Mouse (Mus musculus): ENCODE results near the gene Nckap1.

The Nckap1 gene

GRCm38 (mm10) chr2:80581043-80581711 is at the start of gene Nckap1:
Nckap1 (minus strand) TSS chr2:80581380.
- peak; percentile 93 for ATAC-seq (ENCODE audit: insufficient number of reproducible peaks, low FRiP score, low TSS enrichment)

- ATAC-seq (ENCODE audit: insufficient number of reproducible peaks, low FRiP score, low TSS enrichment) = no peak
Observed at GRCm38 (mm10) chr2:80624523-80624922, 43.3 kb upstream of the Nckap1 start.

GRCm38 (mm10) chr2:80621921-80622320 is 40.7 kb upstream of the Nckap1 start:
- ATAC-seq (ENCODE audit: insufficient number of reproducible peaks, low FRiP score, low TSS enrichment) = no peak

DNA sequence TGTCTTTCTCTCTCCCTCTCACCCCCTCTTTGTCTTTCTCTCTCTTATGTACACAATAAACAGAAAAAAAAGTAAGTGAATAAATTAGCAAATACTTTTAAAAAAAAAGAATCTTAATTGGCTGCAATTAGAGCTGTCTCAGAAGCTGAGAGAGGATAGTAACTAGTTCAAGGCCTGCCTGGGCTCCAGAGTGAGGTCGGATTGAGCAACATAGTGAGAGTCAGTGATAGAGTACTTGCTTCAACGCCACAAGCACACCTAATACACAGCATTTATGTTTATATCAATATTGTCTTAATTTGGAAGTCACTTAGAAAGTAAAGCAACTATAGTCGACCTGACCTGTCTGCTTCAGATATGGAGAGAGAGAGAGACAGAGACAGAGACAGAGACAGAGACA is 37.8 kb upstream of the Nckap1 start:
- ATAC-seq (ENCODE audit: insufficient number of reproducible peaks, low FRiP score, low TSS enrichment) = no peak

GRCm38 (mm10) chr2:80616854-80617737 is 35.9 kb upstream of the Nckap1 start, which contains the start of the genes Dusp19 and Nup35:
Dusp19 (plus strand) TSS chr2:80617045.
Nup35 (plus strand) TSS chr2:80617236.
- ATAC-seq (ENCODE audit: insufficient number of reproducible peaks, low FRiP score, low TSS enrichment) = peak; percentile 100

- ATAC-seq (ENCODE audit: insufficient number of reproducible peaks, low FRiP score, low TSS enrichment) = no peak
Observed at GRCm38 (mm10) chr2:80612796-80613195, 31.6 kb upstream of the Nckap1 start.

DNA sequence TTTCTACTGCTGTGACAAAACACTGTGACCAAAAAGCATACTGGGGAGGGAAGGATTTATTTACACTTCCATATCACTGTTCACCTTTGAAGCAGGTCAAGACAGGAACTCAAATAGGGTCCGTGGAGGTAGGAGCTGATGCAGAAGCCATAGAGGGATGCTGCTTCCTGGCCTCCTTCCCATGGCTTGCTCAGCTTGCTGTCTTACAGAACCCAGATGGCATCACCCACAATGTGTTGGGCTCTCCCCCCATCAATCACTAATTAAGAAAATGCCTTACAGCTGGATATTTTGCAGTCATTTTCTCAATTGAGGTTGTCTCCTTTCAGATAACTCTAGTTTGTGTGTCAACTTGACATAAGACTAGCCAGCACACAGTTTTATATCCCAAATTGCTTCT is 31.1 kb upstream of the Nckap1 start:
- ATAC-seq (ENCODE audit: insufficient number of reproducible peaks, low FRiP score, low TSS enrichment) = no peak

DNA sequence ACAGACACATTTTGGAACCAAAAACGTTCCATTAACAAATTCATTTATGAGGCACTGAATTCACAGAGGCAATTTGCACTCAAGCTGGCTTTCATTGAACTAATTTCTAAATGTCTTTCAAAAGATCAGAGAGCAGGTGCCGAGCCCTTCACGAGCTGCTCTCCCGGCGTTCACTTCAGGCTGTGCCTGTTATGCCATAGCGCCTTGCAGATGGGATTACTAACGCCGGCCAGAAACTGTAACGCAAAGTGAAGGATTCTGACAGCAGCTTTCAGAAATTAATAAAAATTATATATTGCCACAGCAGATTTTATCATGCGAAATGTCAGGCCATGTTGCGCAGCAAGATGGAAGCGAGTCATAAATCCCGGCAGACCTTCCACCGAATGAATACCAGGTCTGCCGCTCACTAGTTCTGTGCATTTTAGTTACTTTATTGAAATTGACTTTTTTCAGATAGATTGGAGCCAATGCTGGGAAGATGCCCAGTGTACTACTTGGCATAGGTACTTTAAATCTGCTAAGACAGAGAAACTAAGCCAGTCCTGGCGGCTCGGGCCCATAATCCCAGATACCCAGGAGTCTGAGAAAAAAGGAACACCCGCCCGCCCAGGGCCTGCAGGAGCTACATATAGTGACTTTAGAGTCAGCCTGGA is 22.7 kb upstream of the Nckap1 start:
- ATAC-seq (ENCODE audit: insufficient number of reproducible peaks, low FRiP score, low TSS enrichment) = no peak

GRCm38 (mm10) chr2:80602756-80603155 is 21.6 kb upstream of the Nckap1 start:
- ATAC-seq (ENCODE audit: insufficient number of reproducible peaks, low FRiP score, low TSS enrichment) = no peak

DNA sequence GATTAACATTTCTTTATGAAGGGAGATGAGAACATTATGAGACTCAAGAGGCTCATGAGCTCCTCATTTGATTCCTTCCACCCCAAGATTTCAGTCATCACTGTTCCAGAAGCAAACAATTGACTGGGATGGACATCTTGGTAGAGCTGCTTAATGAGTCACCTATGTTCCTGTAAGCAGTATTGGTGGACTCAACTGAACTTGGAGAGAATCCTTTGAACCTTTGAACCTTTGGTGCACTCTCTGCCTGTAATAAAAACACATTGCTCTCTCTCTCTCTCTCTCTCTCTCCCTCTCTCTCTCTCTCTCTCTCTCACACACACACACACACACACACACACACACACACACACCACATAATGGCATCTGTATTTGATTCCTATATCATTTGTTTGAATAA is 19.4 kb upstream of the Nckap1 start:
- ATAC-seq (ENCODE audit: insufficient number of reproducible peaks, low FRiP score, low TSS enrichment) = no peak

DNA sequence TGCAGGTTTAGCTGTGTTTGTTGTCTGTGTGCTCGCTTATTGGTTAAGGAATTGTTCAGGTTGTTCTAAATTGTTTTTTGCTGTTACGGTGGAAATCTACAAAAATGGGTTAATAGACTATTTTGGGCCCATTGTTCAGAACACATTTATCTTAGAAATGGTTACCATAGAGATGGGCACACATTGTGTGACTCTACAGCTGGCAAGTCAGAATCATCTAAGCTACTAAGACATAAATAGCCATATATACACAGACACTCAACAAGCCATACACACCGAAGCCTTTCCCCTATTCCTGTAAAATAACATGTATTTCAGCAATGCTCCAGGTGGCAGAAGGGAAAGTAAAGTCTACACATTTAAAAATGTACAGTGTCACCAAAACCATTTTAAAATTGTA is 18.7 kb upstream of the Nckap1 start:
- ATAC-seq (ENCODE audit: insufficient number of reproducible peaks, low FRiP score, low TSS enrichment) = no peak

DNA sequence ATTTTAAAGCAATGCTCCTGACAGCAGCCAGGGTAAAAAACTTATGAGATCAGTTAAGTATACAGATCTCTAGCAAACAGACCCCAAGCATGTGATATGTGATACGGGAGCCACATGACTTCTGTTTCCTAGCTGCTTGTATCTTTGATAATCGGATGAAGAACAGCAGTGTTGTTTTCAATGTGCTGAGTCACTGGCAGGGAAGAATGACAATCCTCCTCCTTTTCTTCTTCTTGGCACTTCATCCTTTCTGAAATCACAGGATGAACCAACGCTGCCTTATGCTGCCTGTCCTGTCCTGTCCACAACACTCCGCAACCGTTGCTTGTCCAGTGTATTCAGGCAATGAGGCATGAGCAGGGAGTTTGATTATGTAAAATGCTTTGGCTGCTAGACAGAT is 15.8 kb upstream of the Nckap1 start:
- no peak for ATAC-seq (ENCODE audit: insufficient number of reproducible peaks, low FRiP score, low TSS enrichment)

DNA sequence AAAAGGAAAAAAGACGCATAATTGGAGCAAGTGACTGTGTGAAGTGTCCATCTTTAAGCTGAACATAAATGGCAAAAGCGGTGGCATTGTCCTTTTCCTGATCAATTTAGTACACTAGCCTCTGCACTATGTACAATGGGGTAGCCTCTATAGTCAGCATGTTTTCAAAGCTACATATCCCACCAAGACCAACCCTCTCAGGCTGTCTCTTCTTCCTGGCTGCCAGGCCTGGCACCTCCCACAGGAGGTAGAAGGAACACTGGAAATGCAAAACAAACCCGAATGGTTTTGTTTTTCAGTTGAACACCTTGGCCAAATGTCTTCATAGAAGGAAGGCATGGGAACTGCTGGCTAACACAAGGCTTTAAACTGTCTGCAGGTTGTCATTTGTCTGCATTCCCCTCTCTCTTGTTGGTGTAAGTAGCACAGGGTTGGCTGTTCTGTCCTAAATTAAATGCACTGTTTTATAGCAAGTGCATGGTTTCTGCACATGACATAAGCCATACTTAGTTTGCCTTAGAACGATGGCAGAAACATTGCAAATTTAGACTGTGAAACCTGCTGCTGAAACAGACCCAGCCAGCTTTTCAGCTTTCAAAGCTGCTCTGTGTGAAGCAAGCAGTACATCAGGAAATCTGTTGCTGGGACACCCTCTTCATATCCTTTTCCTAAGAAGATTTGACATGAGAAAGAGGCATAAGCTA is 13.2 kb upstream of the Nckap1 start:
- no peak for ATAC-seq (ENCODE audit: insufficient number of reproducible peaks, low FRiP score, low TSS enrichment)

DNA sequence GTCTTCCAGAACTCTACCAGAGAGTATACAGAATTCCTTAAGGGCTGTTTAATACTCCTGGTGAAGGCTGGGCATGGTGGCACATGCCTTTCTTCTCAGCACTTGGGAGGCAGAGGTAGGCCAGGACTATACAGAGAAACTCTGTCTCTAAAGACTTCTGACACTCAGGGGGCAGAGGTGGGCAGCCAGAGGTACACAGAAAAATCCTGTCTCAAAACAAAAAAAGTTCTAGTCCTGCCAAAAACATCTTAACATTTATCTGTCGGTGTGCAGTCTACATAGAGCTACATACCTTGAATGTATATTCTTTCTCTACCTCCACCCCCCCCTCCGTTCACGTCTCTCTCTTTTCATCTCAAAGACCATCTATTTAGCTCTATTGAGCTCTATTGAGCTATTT is 1.2 kb upstream of the Nckap1 start:
- ATAC-seq (ENCODE audit: insufficient number of reproducible peaks, low FRiP score, low TSS enrichment) = no peak

GRCm38 (mm10) chr2:80580311-80580961 is 744 bp downstream of the Nckap1 start:
- ATAC-seq (ENCODE audit: insufficient number of reproducible peaks, low FRiP score, low TSS enrichment) = peak; percentile 13; the same call in 1 of the 2 replicates

GRCm38 (mm10) chr2:80579253-80579891 is 1.8 kb downstream of the Nckap1 start:
- ATAC-seq (ENCODE audit: insufficient number of reproducible peaks, low FRiP score, low TSS enrichment) = no peak

DNA sequence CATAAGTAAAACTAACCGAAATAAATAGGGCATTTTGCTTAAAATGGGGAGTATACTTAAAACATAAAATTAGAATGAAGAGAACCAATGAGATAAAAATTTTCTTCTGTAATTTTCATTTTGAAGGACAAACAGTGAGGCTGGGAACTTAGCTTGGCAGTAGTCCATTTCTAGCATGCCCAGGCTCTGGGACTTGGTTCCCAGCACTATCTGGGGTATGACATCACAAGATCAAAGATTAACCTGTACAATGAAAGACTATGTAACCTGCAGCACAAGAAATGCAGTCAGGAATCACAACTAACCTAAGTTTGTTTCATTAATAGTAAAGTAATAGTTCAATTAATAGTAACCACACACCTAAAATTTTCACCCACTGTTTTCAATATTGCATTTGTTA is 3.9 kb downstream of the Nckap1 start:
- ATAC-seq (ENCODE audit: insufficient number of reproducible peaks, low FRiP score, low TSS enrichment) = no peak

GRCm38 (mm10) chr2:80570656-80571055 is 10.5 kb downstream of the Nckap1 start:
- ATAC-seq (ENCODE audit: insufficient number of reproducible peaks, low FRiP score, low TSS enrichment) = 0 out of 2 replicates have a peak, but pooled peaks have one; percentile 36

GRCm38 (mm10) chr2:80567411-80567810 is 13.8 kb downstream of the Nckap1 start:
- peak; percentile 52; the same call in 1 of the 2 replicates for ATAC-seq (ENCODE audit: insufficient number of reproducible peaks, low FRiP score, low TSS enrichment)

All from cerebellum, adult (tissue).